Mouse (Mus musculus): ENCODE measurements around the gene Inf2. TPM values are rescaled to one million over a fixed set of nuclear protein-coding genes. Genes with fewer than 3 reads are reported as not detected.
A peak's percentile ranks its signal among the peaks of the same experiment; 100 is the strongest.

Gene Inf2
- total RNA-seq, 2 experiments from 2014 or later = 105 to 111 TPM

DNA sequence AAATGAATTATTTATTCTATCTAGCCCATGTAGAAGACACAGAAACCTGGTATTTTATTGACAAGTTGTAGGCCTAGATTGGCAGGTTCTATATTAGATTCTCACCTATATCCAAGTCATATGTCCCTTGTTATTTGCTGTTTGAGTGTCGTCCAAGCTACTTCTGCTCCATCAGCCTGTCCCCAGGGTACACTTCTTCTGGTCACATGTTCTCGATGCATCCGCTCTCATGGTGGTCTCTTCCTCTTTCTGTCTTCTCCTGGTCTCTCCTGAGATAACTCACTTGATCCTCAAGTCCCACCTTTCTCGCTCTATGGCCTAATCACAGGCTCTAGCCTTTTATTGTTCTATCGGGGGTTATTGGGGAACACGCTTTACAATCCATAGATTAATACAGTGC, 25.6 kb upstream of the Inf2 start:
- no peak for DNase-seq (ENCODE audit: low spot score in 2 of 2)

DNA sequence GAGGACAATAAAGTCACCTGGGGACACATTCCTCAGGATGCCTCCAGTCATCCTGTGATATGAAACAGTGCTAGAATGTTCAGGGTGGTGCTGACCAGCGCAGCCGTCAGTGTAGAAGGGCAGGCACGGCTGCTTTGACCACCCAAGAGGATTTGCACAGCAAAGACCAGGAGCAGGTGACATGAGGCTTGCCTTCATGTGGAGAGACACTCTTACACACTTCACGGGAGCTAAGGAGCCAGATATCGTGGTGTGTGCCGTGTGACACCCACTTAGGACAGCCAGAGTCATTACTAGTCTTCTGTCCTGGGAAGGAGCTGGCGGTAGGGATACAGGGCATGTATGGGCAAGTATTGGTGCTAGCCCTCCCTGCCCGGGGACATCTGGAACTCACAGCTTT, 18.4 kb upstream of the Inf2 start:
- DNase-seq (ENCODE audit: low spot score in 2 of 2) = no peak

DNA sequence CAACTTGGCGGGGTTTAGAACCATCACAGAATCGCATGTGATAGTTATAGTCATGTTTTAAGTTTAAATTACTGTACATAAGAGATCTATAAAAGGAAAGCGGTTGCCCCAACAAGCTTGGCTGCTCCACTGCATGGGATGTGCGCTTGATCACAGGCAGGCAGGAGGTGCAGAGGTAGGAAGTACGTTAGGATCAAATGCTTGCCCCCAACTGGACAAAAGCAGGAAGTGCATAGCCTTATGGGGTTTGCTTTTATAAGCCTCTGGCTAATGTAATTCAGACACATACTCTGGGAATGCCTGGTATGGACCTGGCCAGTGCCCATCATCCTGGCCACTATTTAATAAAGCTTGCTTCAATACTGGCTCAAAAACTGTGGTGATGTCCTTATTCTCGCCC, 17.5 kb upstream of the Inf2 start:
- no peak for DNase-seq (ENCODE audit: low spot score in 2 of 2)

DNA sequence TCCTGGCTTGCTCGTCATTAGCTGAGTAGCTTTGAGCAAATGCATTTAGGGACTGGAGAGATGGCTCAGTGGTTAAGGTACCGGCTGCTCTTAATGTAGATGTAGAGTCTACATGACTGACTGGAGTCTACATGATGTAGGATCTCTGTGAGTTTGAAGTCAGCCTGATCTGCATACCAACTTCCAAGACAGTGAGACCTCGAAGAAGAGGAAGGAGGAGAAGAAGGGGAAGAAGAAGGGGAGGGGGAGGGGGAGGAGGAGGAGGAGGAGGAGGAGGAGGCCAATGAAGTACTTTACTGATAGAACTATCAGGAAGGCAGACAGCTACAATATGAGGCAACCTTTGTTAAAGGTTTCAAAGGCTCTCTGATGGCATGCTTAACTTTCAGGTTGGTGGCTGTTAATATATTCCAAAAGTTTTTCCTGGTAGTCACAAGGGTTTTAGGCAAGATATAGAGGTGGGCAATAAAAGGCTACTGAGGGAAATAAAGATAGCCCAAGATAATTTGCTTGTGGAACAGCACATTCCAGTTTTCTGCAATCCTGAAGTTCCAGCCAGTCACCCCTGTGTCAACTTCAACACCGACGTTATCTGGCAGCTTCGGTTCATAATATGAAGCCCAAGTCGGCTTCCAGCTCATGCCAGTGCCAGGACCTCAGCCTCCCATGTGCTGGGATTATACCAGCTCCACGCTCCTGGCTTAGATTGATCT, 13.2 kb upstream of the Inf2 start:
- DNase-seq (ENCODE audit: low spot score in 2 of 2) = no peak

DNA sequence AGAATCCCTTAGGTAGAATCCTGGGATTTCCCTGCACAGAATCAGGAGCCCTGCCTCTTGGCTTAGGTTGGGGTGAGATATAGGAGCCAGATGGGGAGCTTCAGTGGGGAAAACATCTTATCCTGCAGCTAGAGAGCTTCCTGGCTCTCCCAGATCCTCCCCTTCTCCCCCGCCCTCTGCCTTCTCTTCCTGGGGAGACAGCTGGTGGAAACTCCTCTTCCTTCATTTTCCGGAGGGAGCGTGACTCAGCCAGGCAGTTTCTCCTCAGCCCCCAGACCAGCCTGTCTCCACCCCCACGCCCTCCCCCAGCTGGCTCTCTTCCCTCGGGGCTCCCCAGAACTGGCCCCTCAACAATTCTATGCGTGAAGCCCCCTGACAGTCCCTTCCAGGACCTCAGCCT, 12.2 kb upstream of the Inf2 start:
- peak; percentile 63 to 73 for DNase-seq (ENCODE audit: low spot score in 2 of 2)

DNA sequence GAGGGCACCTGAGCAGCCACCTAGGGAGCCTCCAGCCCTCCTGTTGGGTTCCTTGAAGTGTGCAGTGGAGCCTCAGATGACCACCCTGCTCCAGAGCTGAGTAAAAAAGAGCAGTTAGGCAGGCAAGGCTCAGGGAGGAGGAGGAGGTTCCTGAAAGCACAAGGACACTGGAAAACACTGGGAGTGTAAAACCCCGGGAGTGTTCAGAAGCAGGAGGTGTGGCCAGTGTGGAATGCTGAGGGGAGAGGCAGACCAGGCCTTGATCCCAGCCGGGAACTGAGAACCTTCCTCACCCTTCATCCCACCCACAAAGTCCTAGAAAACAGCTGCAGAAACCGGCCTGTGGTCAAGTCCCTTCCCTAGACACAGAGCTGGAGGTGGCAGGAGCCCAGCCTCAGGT, 11.8 kb upstream of the Inf2 start:
- DNase-seq (ENCODE audit: low spot score in 2 of 2) = no peak

DNA sequence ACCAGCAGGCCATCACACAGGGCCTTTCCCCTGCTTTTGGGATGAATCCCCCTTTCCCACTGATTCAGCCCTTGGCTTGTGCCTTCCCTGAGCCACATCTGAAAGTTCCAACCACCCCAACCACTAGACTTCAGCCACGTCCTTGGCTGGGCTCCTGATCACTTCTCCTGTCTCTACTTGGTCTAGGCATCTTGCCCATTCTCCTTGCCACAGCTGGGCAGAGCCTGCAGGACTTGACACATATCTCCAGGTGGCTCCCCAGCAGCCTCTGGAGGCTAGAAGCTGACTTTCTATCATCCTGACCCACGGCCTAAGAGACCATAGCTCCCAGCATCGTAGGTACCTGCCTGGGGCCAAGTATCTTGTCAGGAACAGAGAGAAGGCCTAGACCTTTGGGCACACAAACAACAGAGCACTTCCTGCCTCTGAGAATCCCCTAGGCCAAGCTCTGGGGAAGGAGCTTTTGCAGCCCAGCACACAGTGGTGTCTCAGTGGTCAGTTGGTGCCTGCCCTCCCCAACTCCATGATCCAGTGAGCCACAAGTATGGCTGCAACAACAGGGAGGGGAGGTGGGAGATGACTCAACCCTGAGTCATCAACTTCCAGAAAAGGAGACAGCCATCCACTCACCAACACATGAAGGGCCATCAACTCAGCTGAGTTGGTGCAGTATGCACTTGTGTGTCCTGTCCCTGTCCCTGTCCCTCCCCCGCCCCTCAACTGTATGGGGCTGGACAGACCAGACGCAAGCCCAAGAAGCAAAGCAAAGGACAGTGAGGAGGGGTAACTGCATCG, 10.1 kb upstream of the Inf2 start:
- DNase-seq (ENCODE audit: low spot score in 2 of 2) = no peak

DNA sequence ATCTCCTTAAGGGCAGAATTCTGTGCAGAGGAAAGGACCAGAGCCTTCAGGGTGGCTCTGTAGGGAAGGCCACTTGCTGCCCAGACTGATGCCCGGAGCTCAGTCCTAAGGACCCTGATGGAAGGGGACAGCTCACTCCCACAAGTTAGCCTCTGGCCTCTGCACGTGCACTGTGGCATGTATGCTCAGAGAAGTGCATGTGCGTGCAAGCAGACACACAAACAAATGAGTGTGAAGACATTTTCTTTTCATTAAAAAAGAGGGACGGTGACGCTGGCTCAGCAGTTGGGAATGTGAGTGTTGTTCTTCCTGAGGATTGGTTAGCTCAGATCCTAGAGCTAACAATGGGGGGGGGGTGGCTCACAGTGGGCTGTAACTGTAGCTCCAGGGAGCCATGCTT, 9.2 kb upstream of the Inf2 start:
- DNase-seq (ENCODE audit: low spot score in 2 of 2) = no peak

DNA sequence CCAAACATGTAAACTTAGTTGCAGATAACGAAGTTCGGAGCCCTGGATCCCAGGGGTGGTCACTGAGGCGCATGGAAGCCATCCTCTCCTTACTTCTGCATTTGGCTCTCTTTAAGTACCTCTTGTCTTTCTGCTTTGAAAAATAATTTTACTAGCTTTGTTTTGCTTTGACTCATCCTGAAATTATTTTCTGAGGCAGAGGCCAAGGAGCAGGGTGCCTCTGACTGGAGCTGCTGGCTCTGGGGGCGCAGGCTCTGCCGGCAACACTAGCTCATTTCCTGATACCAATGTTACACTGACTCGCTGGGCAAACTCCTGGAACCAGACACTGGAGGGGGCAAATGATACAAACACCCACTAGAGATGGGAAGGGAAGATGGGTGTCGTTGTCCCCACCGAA, 8.7 kb upstream of the Inf2 start:
- DNase-seq (ENCODE audit: low spot score in 2 of 2) = no peak

DNA sequence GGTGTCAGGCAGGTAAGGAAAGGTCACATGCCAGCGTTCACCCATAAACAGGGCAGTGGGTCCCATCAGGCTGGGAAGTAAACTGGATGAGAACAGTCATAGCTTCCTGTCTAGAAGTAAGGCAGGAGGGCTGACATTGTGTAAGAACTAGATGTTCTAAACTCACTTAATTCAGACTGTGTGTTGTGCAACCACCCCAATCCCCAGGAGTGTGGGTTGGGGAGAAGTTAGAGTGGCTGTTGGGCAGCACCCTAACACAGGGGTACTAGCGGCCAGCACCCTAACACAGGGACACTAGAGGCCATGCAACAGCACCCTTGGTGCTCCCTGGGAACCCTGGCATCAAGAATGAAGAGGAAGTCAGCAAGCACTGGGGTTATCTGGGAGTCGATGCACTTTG, 7.5 kb upstream of the Inf2 start:
- DNase-seq (ENCODE audit: low spot score in 2 of 2) = no peak

DNA sequence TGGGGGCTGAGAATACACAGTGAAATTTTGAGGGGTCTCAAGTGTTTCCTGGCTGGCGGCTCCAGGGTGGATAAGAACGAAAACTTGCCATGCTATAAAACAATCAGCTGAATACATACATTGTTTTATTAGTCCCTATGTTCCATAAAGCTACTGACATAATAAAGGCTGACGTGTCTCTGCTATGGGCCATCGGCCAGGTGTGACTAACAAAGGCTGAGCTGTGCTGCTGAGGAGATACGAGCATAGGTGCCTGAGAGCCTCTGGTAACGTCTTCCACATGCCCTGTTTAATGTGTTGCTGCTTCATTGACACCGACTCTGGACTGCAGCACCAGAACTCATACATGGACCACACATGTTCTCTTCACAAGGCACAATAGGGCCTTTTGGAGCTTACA, 3.6 kb upstream of the Inf2 start:
- DNase-seq (ENCODE audit: low spot score in 2 of 2) = no peak

DNA sequence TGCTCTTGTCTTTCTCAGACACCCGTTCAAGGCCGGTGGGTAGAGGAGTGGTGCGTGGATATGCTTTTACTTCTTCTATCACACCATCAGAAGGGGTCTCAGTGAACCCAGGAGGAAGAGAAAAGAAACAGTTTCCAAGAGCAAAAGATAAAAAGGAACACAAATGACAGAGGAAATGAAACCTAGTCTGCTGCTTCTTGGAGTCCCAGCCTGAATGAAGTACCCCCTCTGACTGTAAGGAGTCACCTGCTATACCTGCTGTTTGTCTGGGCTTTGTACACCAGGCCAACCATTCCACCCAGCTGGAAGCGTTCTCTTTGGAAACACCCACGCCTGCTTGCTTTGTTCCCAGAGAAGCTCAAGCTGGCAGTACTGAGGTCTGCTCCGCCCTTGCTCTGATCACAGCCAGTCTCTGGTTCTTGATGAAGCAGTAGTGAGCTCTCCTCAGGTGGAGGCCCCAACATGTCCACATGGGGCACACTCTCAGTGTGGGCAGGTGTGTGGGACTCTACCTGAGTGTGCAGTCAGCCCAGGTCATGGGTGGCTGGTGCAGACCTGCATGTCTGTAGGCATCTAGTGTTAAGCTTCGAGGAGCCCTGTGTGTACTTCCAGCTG, 2.6 kb upstream of the Inf2 start:
- DNase-seq (ENCODE audit: low spot score in 2 of 2) = peak; percentile 64 to 84

DNA sequence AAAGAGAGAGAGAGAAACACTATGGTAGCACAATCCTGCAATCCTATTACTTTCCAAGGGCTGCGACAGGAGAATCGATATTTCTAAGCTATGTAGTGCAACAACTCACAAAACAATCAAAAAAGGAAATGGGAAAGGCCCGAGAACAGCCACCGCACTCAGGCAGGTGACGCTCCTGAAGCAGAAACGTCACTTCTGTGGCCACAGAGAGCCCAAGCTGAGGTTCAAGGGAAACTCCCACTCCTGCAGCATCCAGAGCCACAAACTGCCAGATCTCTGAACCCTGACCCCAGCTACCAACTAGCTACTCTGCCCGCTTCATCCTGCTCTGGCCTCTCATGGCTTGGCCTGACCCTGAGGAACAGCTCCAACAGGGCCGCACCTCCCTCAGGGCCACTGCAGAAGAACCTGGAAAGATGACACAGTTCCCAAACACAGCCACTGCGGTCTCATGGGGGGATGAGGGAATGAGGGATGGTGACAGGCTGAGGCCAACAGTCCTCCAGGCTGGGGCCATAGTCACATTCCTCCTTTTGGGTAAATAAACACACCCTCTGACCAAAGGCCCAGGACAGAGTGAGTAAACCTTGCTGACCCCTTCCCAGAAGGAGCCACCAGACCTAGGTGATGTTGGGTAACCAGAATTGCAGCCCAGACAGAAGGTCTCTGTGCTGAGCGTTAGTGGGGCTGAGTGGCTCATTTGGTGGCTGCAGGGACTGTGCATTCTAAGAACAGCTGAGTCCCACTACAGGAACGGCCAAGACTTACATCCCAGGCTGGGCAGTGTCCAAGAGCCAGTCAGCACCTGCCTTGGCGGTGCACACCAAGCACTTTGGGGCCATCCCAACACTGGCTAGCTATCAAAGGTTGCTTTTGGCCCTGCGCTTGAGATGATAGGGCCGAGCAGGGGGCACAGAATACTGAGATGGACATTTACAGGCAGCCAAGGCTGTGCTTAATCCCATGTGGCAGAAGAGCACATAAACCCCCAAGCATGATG, 1.2 kb upstream of the Inf2 start:
- no peak for DNase-seq (ENCODE audit: low spot score in 2 of 2)

DNA sequence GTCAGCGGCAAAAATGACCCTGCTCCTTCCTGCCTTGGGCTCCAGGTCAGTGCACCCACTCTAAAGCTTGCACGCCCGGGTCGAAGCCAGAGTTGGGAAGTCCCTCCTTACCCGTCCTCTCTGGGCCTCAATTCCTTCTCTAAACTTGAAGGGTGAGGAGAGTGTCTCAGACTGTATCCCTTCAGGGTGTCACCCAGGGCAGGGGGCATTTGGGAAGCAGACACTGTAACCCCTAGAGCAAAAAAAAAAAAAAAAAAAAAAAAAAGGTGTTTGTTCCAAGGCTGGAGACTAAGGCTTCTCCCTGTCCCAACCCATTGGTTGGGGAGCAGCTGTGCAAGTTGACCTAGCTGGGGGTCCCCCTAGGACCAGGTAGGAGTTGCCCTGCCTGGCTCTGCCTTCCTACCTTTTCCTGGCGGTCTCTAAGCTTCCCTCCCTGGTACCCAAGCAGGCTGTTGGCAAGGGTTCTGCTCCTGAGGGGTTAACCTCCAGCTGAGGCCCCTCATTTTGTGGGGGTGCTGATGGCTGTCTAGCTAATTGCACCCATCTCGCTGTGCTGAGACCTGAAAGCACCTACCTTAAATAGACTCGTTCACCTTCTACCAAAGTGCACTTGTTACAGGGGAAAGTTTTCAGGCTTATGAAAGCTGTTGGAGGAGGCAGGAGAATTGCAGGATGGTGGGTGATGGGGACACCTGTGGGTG, 1.1 kb downstream of the Inf2 start:
- no peak for DNase-seq (ENCODE audit: low spot score in 2 of 2)

DNA sequence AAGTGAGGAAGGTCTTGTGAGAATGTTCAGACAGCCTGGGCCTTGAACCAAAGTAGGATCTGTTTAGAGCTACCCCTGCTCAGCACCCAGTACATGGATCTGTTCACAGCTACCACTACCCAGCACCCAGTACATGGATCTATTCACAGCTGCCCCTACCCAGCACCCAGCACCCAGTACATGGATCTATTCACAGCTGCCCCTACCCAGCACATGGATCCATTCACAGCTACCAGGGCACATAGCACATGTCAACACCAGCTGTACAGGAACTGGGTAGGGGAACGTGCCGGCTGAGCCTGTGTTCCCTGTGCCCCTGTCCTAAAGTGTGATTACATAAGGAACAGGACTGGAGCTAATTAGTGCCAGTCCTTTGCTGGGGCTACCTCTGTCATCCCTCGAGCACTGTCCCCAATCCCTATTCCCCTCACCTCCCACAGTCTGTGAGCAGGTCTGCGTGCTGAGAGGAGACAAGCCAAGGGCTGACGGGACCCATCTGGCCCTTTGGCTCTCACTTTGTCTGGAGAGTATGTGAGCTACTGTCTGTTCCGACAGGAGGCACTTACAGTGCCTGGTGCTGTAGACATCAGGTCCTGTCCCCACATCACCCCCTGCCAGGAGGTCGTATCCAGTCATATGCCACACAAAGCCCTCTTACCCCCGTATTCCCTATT, 2.1 kb downstream of the Inf2 start:
- peak in 1 of 2 experiments; percentile 66 for DNase-seq (ENCODE audit: low spot score in 2 of 2)

DNA sequence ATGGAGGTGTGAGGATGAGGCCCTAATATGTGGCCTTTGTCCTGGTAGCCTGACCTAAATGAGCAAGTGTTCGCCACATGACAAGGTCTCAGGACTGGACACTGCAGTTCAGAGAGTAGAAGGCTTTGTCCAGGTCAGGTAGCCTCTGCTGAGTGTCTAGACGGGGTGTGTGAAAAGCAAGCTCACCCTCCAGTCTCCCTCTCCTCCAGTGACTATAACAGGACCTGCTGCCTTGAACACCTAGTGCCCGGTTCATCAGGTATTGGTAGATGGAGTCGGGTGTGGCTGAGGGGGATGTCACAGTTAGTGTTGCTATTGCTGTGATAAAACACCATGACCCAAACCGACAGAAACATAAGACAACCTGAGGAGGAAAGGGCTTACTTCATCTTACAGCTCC, 2.7 kb downstream of the Inf2 start:
- no peak for DNase-seq (ENCODE audit: low spot score in 2 of 2)

DNA sequence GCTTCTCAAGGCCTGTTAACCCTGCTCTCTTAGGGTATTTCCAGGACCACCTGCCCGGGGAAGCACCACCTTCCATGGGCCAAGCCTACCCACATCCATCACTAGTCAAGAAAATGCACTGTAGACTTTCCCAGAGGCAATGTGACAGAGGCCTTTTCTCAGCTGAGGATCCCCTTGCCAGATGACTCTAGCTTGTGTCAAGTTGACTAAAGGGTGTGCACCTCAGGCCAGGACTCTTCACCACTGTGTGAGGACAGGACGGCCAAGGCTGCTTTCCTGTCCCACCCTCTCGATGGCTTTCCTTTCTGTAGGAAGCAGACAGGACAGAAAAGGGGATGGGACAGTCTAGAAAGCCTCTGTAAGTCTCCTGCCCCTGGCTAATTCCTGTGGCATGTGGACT, 3.1 kb downstream of the Inf2 start:
- no peak for DNase-seq (ENCODE audit: low spot score in 2 of 2)

DNA sequence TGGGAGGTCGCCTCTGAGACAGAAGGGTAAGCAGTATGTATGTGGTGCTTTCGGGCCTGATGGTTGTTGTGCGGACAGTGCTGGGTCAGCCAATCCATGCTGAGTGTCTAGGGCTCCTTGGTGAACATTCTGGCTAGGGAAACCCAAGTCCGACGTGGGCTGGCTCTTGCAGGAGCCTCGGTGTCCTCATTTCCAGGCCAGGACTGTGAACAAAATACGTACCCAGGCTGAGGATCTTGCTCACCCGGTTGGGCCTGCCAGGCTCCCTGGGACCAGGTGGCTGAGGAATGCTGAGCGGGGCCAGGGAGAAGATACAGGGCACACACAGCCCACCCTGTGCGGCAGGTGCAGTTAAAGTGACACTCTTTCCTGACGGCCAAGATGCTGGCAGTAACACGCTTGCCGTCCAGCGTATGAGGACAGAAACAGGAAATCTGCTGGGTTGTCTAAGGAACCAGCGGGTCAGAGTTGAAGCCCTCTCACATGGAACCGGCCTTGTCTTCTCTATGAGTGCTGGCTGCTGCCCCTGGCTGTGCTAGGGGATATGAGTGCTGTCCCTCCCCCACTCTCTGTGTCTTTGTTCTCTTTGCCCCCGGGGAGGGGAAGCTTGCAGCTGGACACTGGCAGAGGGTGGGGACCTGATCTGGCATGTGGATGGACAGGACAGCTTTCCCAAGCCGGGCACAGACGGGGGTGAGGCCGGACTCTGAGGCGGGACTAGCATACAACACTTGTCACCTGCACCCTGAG, 4.6 kb downstream of the Inf2 start:
- DNase-seq (ENCODE audit: low spot score in 2 of 2) = peak in 1 of 2 experiments; percentile 54

All from layer of hippocampus, adult 18-20 months (tissue).